15 mouse cellular contexts compared by ENCODE assay signal in the genomic region with DNA sequence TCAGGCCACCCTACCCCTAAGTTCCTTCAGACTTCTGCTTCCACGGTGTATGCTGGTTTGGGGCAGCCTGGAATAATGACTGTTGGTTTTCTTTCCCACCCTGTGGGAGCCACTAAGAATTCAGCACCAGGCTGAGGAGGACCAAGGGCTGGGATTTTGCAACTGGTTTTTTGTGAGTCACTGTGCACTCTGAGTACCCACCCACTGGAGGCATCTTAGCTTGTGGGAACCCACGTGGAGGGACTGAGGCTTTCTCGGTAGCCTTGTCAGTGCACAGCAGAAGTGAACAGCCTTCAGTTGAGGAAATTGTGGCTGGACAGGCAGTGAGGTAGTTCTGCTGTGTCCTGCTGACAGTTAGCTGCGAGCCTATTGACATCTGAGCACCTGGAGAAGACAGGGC. TPM values are rescaled to one million over a fixed set of nuclear protein-coding genes. Genes with fewer than 3 reads are reported as not detected.
DNase-seq lines count a peak whose midpoint lies in the region; ATAC-seq and TF ChIP-seq lines count a peak whose summit lies in the region.
"Had no signal": no experiment of that assay in that cellular context is flagged by ENCODE, and none has a peak within 500 bp of the region (broad histone marks: within the 10 kb centered on the region; RNA-seq: fewer than 3 reads in every experiment).

A gene (plus strand): TSS at position 296 of the 400 bp plus-strand sequence.

- no peak within 1 kb of the TSS for H3K9ac ChIP-seq in hindbrain, embryonic 13.5 days
- H3K9ac ChIP-seq in hindbrain, embryonic 16.5 days (ENCODE audit: low read depth, low read length): no peak within 1 kb of the TSS
- H3K9ac ChIP-seq: embryonic facial prominence, embryonic 12.5 days; liver, embryonic 13.5 days had no signal

- no peak within 1 kb of the TSS for H3K27ac ChIP-seq in hindbrain, embryonic 13.5 days
- no peak within 1 kb of the TSS for H3K27ac ChIP-seq in hindbrain, embryonic 16.5 days (ENCODE audit: low read depth, low read length)
- H3K27ac ChIP-seq: embryonic facial prominence, embryonic 12.5 days; forebrain, embryonic 10.5 days; hindbrain, postnatal 0 days; liver, embryonic 13.5 days had no signal

- TF ChIP-seq CTCF in lung, adult 2 months (IDR thresholded peaks at IDR 0.05; ENCODE audit: insufficient read depth, low read length): no peak

- ATAC-seq in hindbrain, embryonic 13.5 days (ENCODE audit: low FRiP score): no peak
- no peak for ATAC-seq in hindbrain, embryonic 16.5 days
- ATAC-seq: hindbrain, postnatal 0 days had no signal

- no peak within 1 kb of the TSS for H3K4me3 ChIP-seq in lung, adult 2 months (replicated peaks; ENCODE audit: extremely low read depth, low read depth, low read length)
- H3K4me3 ChIP-seq in hindbrain, embryonic 13.5 days: no peak within 1 kb of the TSS
- no peak within 1 kb of the TSS for H3K4me3 ChIP-seq in hindbrain, embryonic 16.5 days (ENCODE audit: low read length)
- H3K4me3 ChIP-seq: embryonic facial prominence, embryonic 12.5 days; forebrain, embryonic 10.5 days; liver, embryonic 13.5 days had no signal

- no peak for TF ChIP-seq POLR2A in lung, adult 2 months (IDR thresholded peaks at IDR 0.05; ENCODE audit: borderline replicate concordance, extremely low read depth, low read depth, low read length)

- H3K9me3 ChIP-seq in hindbrain, embryonic 13.5 days: no peaks in the 10 kb centered on the region
- no peaks in the 10 kb centered on the region for H3K9me3 ChIP-seq in hindbrain, embryonic 16.5 days (ENCODE audit: control insufficient read depth, low read length)
- H3K9me3 ChIP-seq: embryonic facial prominence, embryonic 12.5 days; forebrain, embryonic 10.5 days; liver, embryonic 13.5 days had no signal

- DNase-seq in lung, adult 18-20 months: peak; percentile 37 to 40
- DNase-seq in lung, adult 2 months: no peak
- DNase-seq in brain, adult 2 months (ENCODE audit: low read depth, low spot score): peak; percentile 4
- peak; percentile 41 to 45 for DNase-seq in lung, postnatal 4 days
- peak; percentile 33 for DNase-seq in splenic B cell, adult 2 months (ENCODE audit: low read depth, low spot score)
- DNase-seq: cerebellum, postnatal 10 days; heart, postnatal 10 days; liver, embryonic 13.5 days had no signal

- no peaks in the 10 kb centered on the region for H3K27me3 ChIP-seq in splenic B cell, adult 2 months (ENCODE audit: control insufficient read depth, insufficient read depth, low read length, poor library complexity, severe bottlenecking)
- no peaks in the 10 kb centered on the region for H3K27me3 ChIP-seq in hindbrain, embryonic 13.5 days
- H3K27me3 ChIP-seq in hindbrain, embryonic 16.5 days (replicated peaks; ENCODE audit: control insufficient read depth, insufficient read depth, low read length): no peaks in the 10 kb centered on the region
- H3K27me3 ChIP-seq: embryonic facial prominence, embryonic 12.5 days; liver, embryonic 13.5 days had no signal

- H3K36me3 ChIP-seq in splenic B cell, adult 2 months (ENCODE audit: control insufficient read depth, insufficient read depth, low read length, poor library complexity, severe bottlenecking): no peaks in the 10 kb centered on the region
- no peaks in the 10 kb centered on the region for H3K36me3 ChIP-seq in hindbrain, embryonic 13.5 days
- H3K36me3 ChIP-seq in hindbrain, embryonic 16.5 days (ENCODE audit: control insufficient read depth, insufficient read depth, low read length): no peaks in the 10 kb centered on the region
- H3K36me3 ChIP-seq: embryonic facial prominence, embryonic 12.5 days; forebrain, embryonic 10.5 days; liver, embryonic 13.5 days had no signal

- no peak within 1 kb of the TSS for H3K4me2 ChIP-seq in hindbrain, embryonic 13.5 days
- H3K4me2 ChIP-seq in hindbrain, embryonic 16.5 days (ENCODE audit: low read length): no peak within 1 kb of the TSS
- H3K4me2 ChIP-seq: embryonic facial prominence, embryonic 12.5 days; liver, embryonic 13.5 days; midbrain, embryonic 11.5 days had no signal

- H3K4me1 ChIP-seq in lung, adult 2 months (ENCODE audit: control insufficient read depth, insufficient read depth, low read length): no peaks in the 10 kb centered on the region
- no peaks in the 10 kb centered on the region for H3K4me1 ChIP-seq in hindbrain, embryonic 13.5 days (replicated peaks)
- H3K4me1 ChIP-seq in hindbrain, embryonic 16.5 days (ENCODE audit: control insufficient read depth, insufficient read depth, low read depth, low read length): no peaks in the 10 kb centered on the region
- H3K4me1 ChIP-seq: embryonic facial prominence, embryonic 12.5 days had no signal

- WGBS in lung, adult 2 months: 63% methylated on average over 4 of the region's 4 CpGs
- WGBS in hindbrain, embryonic 13.5 days: 91% methylated on average over 4 of the region's 4 CpGs
- 87% methylated on average over 4 of the region's 4 CpGs for WGBS in hindbrain, embryonic 16.5 days

RNA-seq across cellular contexts. Expression of the gene that starts here (rescaled TPM):
- polyA plus RNA-seq in lung, adult 2 months (2012; rRNA removed): 1.8 and 3.1 TPM in 2 replicates
- polyA plus RNA-seq in hindbrain, embryonic 13.5 days (2015; fragmentation: Nextera tagmentation; extraction: Ambion mirVana): 0.04 TPM in 1 of 2 replicates, not detected in the other
- not detected in 2 replicates for polyA plus RNA-seq in hindbrain, embryonic 16.5 days (2015; fragmentation: Nextera tagmentation; extraction: Ambion mirVana)
- polyA plus RNA-seq: forebrain, embryonic 10.5 days; hindbrain, postnatal 0 days; kidney, embryonic 14.5 days; midbrain, embryonic 11.5 days had no signal
